Mouse (Mus musculus): ENCODE results near the gene Pid1. TPM values are rescaled to one million over a fixed set of nuclear protein-coding genes. Genes with fewer than 3 reads are reported as not detected.

Gene Pid1
- total and polyA plus RNA-seq, 2 experiments from 2014 or later: 48.6 to 57.8 TPM

GRCm38 (mm10) chr1:84382709-84383108, 18.7 kb upstream of the Pid1 start:
- Histone ChIP-seq H3K27me3 (ENCODE audit: insufficient read depth, low read length) (no peaks in the 10 kb centered on the region), H3K4me1 (ENCODE audit: insufficient read depth) (no peaks in the 10 kb centered on the region), H3K27ac (ENCODE audit: low read depth, low read length) (no peak overlapping the region), H3K4me3 (ENCODE audit: low read depth, low read length) (no peak overlapping the region), H3K36me3 (ENCODE audit: insufficient read depth) (peaks cover 10% of the 10 kb centered on the region; the same call in 1 of the 2 replicates), H3K4me2 (ENCODE audit: low read depth) (no peak overlapping the region), H3K9ac (no peak overlapping the region), H3K9me3 (ENCODE audit: low read length) (no peaks in the 10 kb centered on the region)
- WGBS: 80% methylated on average over 1 of the region's 1 CpGs
- no peak for TF ChIP-seq CTCF (IDR thresholded peaks at IDR 0.05; ENCODE audit: low read depth)
- ATAC-seq: no peak
- DNase-seq: no peak

- DNase-seq (no peak), ATAC-seq (no peak)
- H3K9ac ChIP-seq: no peak overlapping the region
- no peak for TF ChIP-seq CTCF (IDR thresholded peaks at IDR 0.05; ENCODE audit: low read depth)
- H3K4me1 ChIP-seq (ENCODE audit: insufficient read depth): no peaks in the 10 kb centered on the region
- H3K27me3 ChIP-seq (ENCODE audit: insufficient read depth, low read length): no peaks in the 10 kb centered on the region
- H3K4me3 ChIP-seq (ENCODE audit: low read depth, low read length): no peak overlapping the region
- H3K9me3 ChIP-seq (ENCODE audit: low read length): no peaks in the 10 kb centered on the region
- peaks cover 10% of the 10 kb centered on the region; the same call in 1 of the 2 replicates for H3K36me3 ChIP-seq (ENCODE audit: insufficient read depth)
- H3K4me2 ChIP-seq (ENCODE audit: low read depth): no peak overlapping the region
- no peak overlapping the region for H3K27ac ChIP-seq (ENCODE audit: low read depth, low read length)
- WGBS: 97% methylated on average over 5 of the region's 5 CpGs
These were observed 18.1 kb upstream of the Pid1 start for GRCm38 (mm10) chr1:84382064-84382463.

- DNase-seq: no peak
- no peaks in the 10 kb centered on the region for H3K27me3 ChIP-seq (ENCODE audit: insufficient read depth, low read length)
- H3K4me2 ChIP-seq (ENCODE audit: low read depth): no peak overlapping the region
- no peaks in the 10 kb centered on the region for H3K9me3 ChIP-seq (ENCODE audit: low read length)
- H3K4me1 ChIP-seq (ENCODE audit: insufficient read depth): no peaks in the 10 kb centered on the region
- no peak for ATAC-seq
- WGBS: 83% methylated on average over 3 of the region's 3 CpGs
- H3K4me3 ChIP-seq (ENCODE audit: low read depth, low read length): no peak overlapping the region
- H3K36me3 ChIP-seq (ENCODE audit: insufficient read depth): peaks cover 10% of the 10 kb centered on the region; the same call in 1 of the 2 replicates
- no peak overlapping the region for H3K27ac ChIP-seq (ENCODE audit: low read depth, low read length)
- no peak for TF ChIP-seq CTCF (IDR thresholded peaks at IDR 0.05; ENCODE audit: low read depth)
- no peak overlapping the region for H3K9ac ChIP-seq
These were observed 16.9 kb upstream of the Pid1 start for GRCm38 (mm10) chr1:84380895-84381294.

- no peaks in the 10 kb centered on the region for H3K4me1 ChIP-seq (ENCODE audit: insufficient read depth)
- WGBS: 79% methylated on average over 3 of the region's 3 CpGs
- no peak for ATAC-seq
- DNase-seq: no peak
- H3K9ac ChIP-seq: no peak overlapping the region
- no peak for TF ChIP-seq CTCF (IDR thresholded peaks at IDR 0.05; ENCODE audit: low read depth)
- H3K4me3 ChIP-seq (ENCODE audit: low read depth, low read length): no peak overlapping the region
- no peaks in the 10 kb centered on the region for H3K9me3 ChIP-seq (ENCODE audit: low read length)
- no peaks in the 10 kb centered on the region for H3K36me3 ChIP-seq (ENCODE audit: insufficient read depth)
- H3K4me2 ChIP-seq (ENCODE audit: low read depth): no peak overlapping the region
- no peak overlapping the region for H3K27ac ChIP-seq (ENCODE audit: low read depth, low read length)
- H3K27me3 ChIP-seq (ENCODE audit: insufficient read depth, low read length): no peaks in the 10 kb centered on the region
These were observed 3.8 kb upstream of the Pid1 start for GRCm38 (mm10) chr1:84367733-84368132.

- ATAC-seq (no peak), DNase-seq (no peak)
- 74% methylated on average over 3 of the region's 3 CpGs for WGBS
- no peaks in the 10 kb centered on the region for H3K27me3 ChIP-seq (ENCODE audit: insufficient read depth, low read length)
- H3K36me3 ChIP-seq (ENCODE audit: insufficient read depth): no peaks in the 10 kb centered on the region
- no peak overlapping the region for H3K27ac ChIP-seq (ENCODE audit: low read depth, low read length)
- no peak overlapping the region for H3K4me2 ChIP-seq (ENCODE audit: low read depth)
- H3K9me3 ChIP-seq (ENCODE audit: low read length): no peaks in the 10 kb centered on the region
- no peaks in the 10 kb centered on the region for H3K4me1 ChIP-seq (ENCODE audit: insufficient read depth)
- no peak overlapping the region for H3K9ac ChIP-seq
- H3K4me3 ChIP-seq (ENCODE audit: low read depth, low read length): no peak overlapping the region
- TF ChIP-seq CTCF (IDR thresholded peaks at IDR 0.05; ENCODE audit: low read depth): no peak
These were observed 2.6 kb upstream of the Pid1 start for GRCm38 (mm10) chr1:84366553-84366952.

GRCm38 (mm10) chr1:84362709-84363617, 1.0 kb downstream of the Pid1 start:
- TF ChIP-seq CTCF (IDR thresholded peaks at IDR 0.05; ENCODE audit: low read depth): no peak
- Histone ChIP-seq H3K4me1 (ENCODE audit: insufficient read depth) (no peaks in the 10 kb centered on the region), H3K9me3 (ENCODE audit: low read length) (no peaks in the 10 kb centered on the region), H3K36me3 (ENCODE audit: insufficient read depth) (no peaks in the 10 kb centered on the region), H3K4me2 (ENCODE audit: low read depth) (no peak overlapping the region), H3K27me3 (ENCODE audit: insufficient read depth, low read length) (no peaks in the 10 kb centered on the region), H3K9ac (no peak overlapping the region), H3K27ac (ENCODE audit: low read depth, low read length) (no peak overlapping the region), H3K4me3 (ENCODE audit: low read depth, low read length) (no peak overlapping the region)
- ATAC-seq (no peak), DNase-seq (no peak)
- 88% methylated on average over 7 of the region's 7 CpGs for WGBS

GRCm38 (mm10) chr1:84362209-84362608, 1.8 kb downstream of the Pid1 start:
- H3K27me3 ChIP-seq (ENCODE audit: insufficient read depth, low read length): no peaks in the 10 kb centered on the region
- no peak overlapping the region for H3K4me3 ChIP-seq (ENCODE audit: low read depth, low read length)
- no peak for TF ChIP-seq CTCF (IDR thresholded peaks at IDR 0.05; ENCODE audit: low read depth)
- no peak overlapping the region for H3K4me2 ChIP-seq (ENCODE audit: low read depth)
- H3K9ac ChIP-seq: no peak overlapping the region
- H3K9me3 ChIP-seq (ENCODE audit: low read length): no peaks in the 10 kb centered on the region
- ATAC-seq: no peak
- WGBS: 88% methylated on average over 1 of the region's 1 CpGs
- H3K27ac ChIP-seq (ENCODE audit: low read depth, low read length): no peak overlapping the region
- H3K36me3 ChIP-seq (ENCODE audit: insufficient read depth): no peaks in the 10 kb centered on the region
- no peaks in the 10 kb centered on the region for H3K4me1 ChIP-seq (ENCODE audit: insufficient read depth)
- no peak for DNase-seq

All from forebrain, postnatal 0 days (tissue).